Mouse (Mus musculus): ENCODE measurements around the gene Mrtfb.

The Mrtfb gene

DNA sequence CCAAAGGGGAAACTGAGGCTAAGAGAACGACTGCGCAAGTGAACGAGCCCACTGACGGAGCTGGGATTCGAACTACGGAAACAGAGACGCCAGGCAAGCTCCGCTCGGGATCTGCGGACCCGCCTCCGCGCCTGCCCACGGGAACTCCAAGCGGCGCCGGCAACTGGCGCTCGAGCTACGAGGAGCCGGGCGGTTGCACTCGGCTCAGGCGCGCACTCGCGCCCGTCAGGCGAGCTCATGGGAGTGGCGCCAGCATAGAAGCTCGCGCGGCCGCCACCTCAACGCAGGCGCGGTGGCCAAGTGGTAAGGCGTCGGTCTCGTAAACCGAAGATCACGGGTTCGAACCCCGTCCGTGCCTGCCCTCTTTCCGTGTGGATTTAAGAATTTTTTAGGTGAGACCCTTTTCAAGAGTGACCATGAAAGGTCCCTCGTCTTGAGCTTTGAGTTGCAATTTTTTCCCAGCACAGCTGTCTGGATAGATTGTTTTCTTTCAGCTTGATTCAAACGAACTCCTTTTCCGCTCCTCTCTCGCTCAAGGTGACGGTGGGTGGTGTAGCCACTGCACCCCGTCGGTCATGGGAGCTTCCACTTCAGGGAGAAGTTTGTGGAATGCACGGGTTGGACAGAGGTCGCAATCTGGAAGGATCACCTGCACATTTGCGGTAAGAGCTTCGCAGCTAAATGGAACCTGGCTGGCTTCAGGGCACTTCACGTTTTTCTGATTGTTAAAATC lies 180.9 kb downstream of the Mrtfb start:
- peak; percentile 91 for DNase-seq (ENCODE audit: low read depth, low spot score)

DNA sequence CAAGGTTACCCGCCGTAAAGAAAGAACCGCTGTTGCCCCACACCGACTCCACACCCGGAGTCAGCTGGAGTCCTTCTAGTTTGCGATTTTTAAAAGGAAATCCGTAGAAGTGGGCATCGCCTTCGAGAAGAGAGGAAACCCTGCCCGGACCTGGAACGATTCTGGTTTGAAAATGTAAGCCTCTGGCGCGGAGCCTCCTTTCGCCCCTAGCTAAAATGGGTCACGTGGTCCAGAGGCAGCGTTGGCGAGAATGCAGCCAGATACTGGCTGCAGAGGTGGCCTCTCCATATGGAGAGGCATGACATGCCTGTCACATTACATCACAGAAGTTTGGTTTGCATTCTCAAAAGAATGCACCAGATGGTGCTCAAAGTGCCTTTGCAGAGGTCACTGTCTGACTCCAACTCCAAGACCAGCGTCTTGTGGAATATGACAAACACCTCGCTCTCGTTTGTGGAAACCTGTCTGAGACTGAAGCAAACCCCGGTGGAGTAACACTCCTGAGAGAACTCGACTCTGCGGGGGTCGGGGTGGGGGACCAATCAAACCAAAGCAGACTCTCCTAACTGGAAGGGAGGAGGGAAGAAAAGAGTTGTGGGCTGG lies 181.6 kb downstream of the Mrtfb start:
- no peak for DNase-seq (ENCODE audit: low read depth, low spot score)

DNA sequence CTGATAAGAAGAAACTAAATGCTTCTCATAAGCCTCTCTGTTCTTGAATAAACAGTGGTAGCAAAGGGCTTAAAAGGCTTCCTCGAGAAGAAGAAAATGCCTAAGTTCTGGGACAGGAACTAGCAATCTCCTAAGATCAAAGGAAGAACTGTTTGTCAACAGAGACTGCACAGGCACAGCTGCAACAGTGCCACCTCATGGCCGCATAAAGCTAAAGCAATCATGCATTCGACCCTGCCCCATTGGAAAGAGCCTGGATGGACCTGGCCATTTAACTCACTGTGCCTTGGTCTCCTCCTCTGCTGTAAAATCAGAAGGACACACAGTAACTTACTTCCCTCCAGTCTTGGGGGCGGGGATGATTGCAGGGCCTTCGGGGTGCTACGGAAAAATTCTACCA lies 184.2 kb downstream of the Mrtfb start:
- no peak for DNase-seq (ENCODE audit: low read depth, low spot score)

DNA sequence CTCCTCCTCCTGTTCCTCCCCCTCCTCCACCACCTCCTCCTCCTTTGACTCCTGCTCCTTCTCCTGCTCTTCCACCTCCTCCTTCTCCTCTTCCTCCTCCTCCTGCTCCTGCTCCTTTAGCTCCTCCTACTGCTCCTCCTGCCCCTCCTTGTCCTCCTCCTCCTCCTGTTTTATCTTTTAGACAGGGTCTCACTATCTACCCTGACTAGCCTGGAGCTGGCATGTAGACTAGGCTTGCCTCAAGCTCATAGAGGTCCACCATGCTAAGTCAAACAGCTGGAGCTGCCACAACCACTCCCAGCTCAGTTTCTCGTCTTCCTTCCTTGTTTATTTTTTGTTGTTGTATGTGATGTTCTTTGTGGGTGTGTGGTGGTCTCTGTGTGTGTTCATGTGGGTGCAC lies 187.5 kb downstream of the Mrtfb start:
- DNase-seq (ENCODE audit: low read depth, low spot score), result no peak

GRCm38 (mm10) chr16:13445461-13445860 lies 189.2 kb downstream of the Mrtfb start:
- DNase-seq (ENCODE audit: low read depth, low spot score), result no peak

DNA sequence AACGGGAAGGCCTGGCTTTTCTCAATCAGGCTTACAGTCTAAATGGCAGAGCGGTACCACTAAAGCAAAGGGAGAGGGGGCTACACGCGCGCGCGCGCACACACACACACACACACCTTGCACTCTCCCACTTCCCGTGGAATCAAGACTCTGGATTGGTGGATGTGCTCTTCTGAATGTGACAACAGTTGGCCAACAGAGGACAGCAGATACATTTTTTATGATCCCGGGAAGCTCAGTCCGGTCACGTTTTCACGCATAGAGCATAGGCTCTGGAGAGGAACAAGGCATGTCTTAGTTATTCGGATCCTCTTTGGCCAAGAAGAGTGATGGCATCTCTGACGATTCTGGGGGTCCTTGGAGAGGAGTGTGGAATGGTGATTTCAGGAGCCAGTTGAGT lies 190.2 kb downstream of the Mrtfb start:
- DNase-seq (ENCODE audit: low read depth, low spot score), result no peak

GRCm38 (mm10) chr16:13446971-13447283 lies 190.6 kb downstream of the Mrtfb start:
- DNase-seq (ENCODE audit: low read depth, low spot score), result no peak

GRCm38 (mm10) chr16:13447284-13448050 lies 191.2 kb downstream of the Mrtfb start:
- DNase-seq (ENCODE audit: low read depth, low spot score), result no peak

DNA sequence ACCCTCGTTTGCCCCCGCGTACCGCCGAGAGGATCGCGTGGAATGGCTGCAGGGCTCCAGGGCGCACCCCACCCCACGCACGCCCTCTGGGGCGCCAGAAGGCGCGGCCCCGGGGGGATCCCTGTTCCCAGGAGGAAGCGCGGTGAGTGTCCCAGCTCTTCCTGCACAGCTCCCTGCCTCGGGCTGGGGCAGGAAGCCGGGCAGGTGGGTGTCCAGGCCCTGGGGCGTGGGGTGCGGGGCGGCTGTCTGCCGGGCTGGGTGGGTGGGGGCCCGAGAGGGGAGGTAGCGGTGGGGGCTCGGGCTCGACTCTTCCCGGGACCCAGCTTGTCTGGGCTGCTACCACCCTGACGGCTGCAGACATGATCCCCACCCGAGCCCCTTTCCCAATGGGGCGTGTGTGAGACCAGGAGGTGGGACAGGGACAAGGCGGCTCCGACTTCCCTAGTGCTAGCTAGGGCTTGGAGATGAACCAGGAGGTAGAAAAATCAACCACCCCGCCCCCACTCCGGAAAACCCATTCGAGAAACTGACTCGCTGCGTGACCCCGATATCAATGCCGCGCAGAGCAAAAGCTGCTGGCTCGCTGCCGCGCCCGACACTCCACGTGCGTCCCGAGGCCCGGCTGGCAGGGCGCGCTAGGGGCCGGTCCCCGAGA lies 191.9 kb downstream of the Mrtfb start:
- no peak for DNase-seq (ENCODE audit: low read depth, low spot score)

DNA sequence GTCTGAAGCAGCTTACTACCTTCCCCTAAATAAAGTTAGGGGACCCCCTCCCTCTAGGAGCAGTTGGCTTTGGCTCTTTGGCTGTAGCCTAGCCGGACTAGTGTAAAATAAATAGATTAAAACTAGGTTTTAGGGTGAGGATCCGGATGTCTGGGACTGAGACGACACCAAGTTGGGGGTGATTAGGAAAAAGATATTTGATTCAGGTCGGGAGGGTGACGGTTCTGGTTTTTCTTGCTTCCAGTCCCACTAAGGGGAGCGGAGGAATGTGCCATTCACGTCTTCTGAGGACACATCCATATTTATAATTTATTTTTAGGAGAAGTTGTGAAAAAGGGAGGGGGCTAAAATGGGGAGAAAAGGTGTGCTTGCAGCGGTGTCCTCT lies 192.4 kb downstream of the Mrtfb start:
- no peak for DNase-seq (ENCODE audit: low read depth, low spot score)

GRCm38 (mm10) chr16:13449491-13449890 lies 193.2 kb downstream of the Mrtfb start:
- no peak for DNase-seq (ENCODE audit: low read depth, low spot score)

GRCm38 (mm10) chr16:13450831-13451230 lies 194.6 kb downstream of the Mrtfb start:
- no peak for DNase-seq (ENCODE audit: low read depth, low spot score)

DNA sequence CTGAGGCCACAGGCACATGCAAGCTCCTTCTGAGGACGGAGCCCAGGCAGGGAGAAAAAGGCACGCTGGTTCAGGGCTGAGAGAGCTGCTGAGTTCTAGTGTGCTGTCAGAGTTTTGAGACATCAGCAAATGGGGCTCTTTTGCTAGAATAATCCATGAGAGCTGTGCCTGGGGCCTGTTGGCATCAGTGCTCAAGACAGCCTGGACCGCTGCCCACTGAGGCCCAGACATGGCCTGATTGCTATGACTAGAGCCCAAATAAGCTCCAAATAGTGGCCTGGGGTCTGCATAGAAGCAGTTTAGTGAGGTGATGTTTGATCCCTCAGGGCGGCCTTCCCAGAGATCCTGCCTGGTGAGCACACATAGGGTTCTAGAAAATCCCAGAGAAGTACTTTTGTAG lies 195.7 kb downstream of the Mrtfb start:
- DNase-seq (ENCODE audit: low read depth, low spot score), result no peak

- no peak for DNase-seq (ENCODE audit: low read depth, low spot score)
These were observed 196.4 kb downstream of the Mrtfb start for GRCm38 (mm10) chr16:13452661-13453060.

DNA sequence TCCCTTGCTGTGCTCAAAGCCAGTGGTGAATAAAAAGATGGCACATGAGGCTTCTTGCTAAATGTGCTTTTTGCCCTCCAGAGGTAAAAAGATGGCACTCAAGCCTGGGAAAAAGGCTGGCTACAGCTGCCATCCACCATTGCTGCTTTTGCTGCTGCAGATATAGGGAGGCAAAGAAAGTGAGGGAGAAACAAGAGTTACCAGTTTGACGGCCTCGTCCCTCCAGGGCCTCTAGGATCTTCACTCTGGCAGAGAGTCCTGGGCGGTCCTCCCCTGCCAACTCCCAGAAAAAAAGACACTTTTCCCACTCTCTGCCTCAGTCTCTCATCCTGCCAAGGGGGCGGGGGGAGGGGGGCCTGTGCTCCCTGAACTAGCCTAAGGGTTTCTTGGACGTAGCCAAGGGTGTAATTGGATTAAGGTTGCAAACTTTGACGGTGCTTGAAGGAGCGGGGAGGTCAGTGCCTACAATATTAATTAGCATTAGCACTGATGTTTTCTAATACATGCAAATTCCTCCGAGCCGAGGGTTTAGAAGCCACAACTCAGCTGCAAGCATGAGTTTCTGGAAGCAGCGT lies 197.8 kb downstream of the Mrtfb start:
- no peak for DNase-seq (ENCODE audit: low read depth, low spot score)

GRCm38 (mm10) chr16:13455560-13455959 lies 199.3 kb downstream of the Mrtfb start:
- no peak for DNase-seq (ENCODE audit: low read depth, low spot score)

- no peak for DNase-seq (ENCODE audit: low read depth, low spot score)
These were observed 202.3 kb downstream of the Mrtfb start for GRCm38 (mm10) chr16:13458556-13458955.

GRCm38 (mm10) chr16:13460071-13460470 lies 203.8 kb downstream of the Mrtfb start:
- no peak for DNase-seq (ENCODE audit: low read depth, low spot score)

GRCm38 (mm10) chr16:13460777-13461408 lies 204.6 kb downstream of the Mrtfb start:
- DNase-seq (ENCODE audit: low read depth, low spot score), result no peak

DNA sequence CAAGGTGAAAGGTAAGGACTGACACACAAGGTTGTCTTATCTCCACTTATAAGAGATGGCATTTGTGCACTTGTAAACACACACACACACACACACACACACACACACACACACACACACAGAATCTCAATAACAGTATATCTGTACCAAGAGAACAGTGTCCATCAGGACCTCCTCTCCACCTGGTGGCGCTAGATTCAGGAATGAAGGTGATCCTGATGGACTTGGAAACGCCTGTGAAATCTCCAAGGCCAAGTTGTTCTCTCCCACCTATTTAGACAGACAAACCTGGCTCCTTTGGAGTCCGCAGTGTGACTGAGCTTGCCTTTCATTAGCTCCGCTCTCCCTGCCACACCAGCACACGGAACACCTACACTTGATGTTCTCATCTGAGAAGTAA lies 208.4 kb downstream of the Mrtfb start:
- DNase-seq (ENCODE audit: low read depth, low spot score), result no peak
